Mouse (Mus musculus): ENCODE measurements around the gene Slc35e2.
"Not testable (repeated sequence)": the region's sequence is repeated elsewhere in the genome, so short reads cannot be mapped to it uniquely, and the experiment has no call there.

Gene Slc35e2

GRCm38 (mm10) chr4:155635766-155636499, 34.7 kb downstream of the Slc35e2 start:
- no peak for DNase-seq

- DNase-seq = no peak
Observed at GRCm38 (mm10) chr4:155643531-155643930, 42.3 kb downstream of the Slc35e2 start.

- not testable (repeated sequence) for DNase-seq
Observed at GRCm38 (mm10) chr4:155645308-155645707, 44.1 kb downstream of the Slc35e2 start, which contains the start of gene Gm10563. Gm10563 (minus strand) TSS chr4:155645408.

GRCm38 (mm10) chr4:155645721-155646120, 44.5 kb downstream of the Slc35e2 start:
- DNase-seq = no peak

GRCm38 (mm10) chr4:155649355-155649754, 48.1 kb downstream of the Slc35e2 start:
- peak; percentile 27 to 44 for DNase-seq

- peak in 1 of 2 experiments; percentile 18 for DNase-seq
Observed at GRCm38 (mm10) chr4:155651553-155652269, 50.5 kb downstream of the Slc35e2 start.

- DNase-seq = peak in 1 of 2 experiments; percentile 65
Observed at GRCm38 (mm10) chr4:155652283-155653085, 51.3 kb downstream of the Slc35e2 start.

GRCm38 (mm10) chr4:155653086-155653450, 51.9 kb downstream of the Slc35e2 start, which contains the start of gene Mmp23:
Mmp23 (minus strand) TSS chr4:155653384.
- peak; percentile 75 to 76 for DNase-seq

- DNase-seq = peak; percentile 71 to 73
Observed at GRCm38 (mm10) chr4:155653451-155654182, 52.4 kb downstream of the Slc35e2 start.

GRCm38 (mm10) chr4:155654183-155654455, 52.9 kb downstream of the Slc35e2 start:
- no peak for DNase-seq

- peak; percentile 76 to 82 for DNase-seq
Observed at GRCm38 (mm10) chr4:155654456-155655298, 53.5 kb downstream of the Slc35e2 start.

- peak; percentile 40 to 47 for DNase-seq
Observed at GRCm38 (mm10) chr4:155656214-155656751, 55.1 kb downstream of the Slc35e2 start.

- DNase-seq = no peak
Observed at GRCm38 (mm10) chr4:155658961-155659360, 57.7 kb downstream of the Slc35e2 start.

- peak in 1 of 2 experiments; percentile 49 for DNase-seq
Observed at GRCm38 (mm10) chr4:155660641-155661040, 59.4 kb downstream of the Slc35e2 start.

GRCm38 (mm10) chr4:155666903-155667302, 65.7 kb downstream of the Slc35e2 start:
- no peak for DNase-seq

GRCm38 (mm10) chr4:155668689-155669597, 67.7 kb downstream of the Slc35e2 start, which contains the start of gene Mib2:
Mib2 (minus strand) TSS chr4:155669198.
- DNase-seq = peak; percentile 98

GRCm38 (mm10) chr4:155669598-155670075, 68.4 kb downstream of the Slc35e2 start:
- no peak for DNase-seq

GRCm38 (mm10) chr4:155670236-155670635, 69.0 kb downstream of the Slc35e2 start:
- not testable (repeated sequence) for DNase-seq

GRCm38 (mm10) chr4:155672082-155672481, 70.9 kb downstream of the Slc35e2 start:
- DNase-seq = no peak

All from cerebellum, postnatal 25 days (tissue).